19 mouse cellular contexts compared by ENCODE assay signal in genomic region chr16:30646856-30647255, GRCm38 (mm10). TPM values are rescaled to one million over a fixed set of nuclear protein-coding genes. Genes with fewer than 3 reads are reported as not detected.
DNase-seq lines count a peak whose midpoint lies in the region; ATAC-seq and TF ChIP-seq lines count a peak whose summit lies in the region.
"Had no signal": no experiment of that assay in that cellular context is flagged by ENCODE, and none has a peak within 500 bp of the region (broad histone marks: within the 10 kb centered on the region; RNA-seq: fewer than 3 reads in every experiment).

No protein-coding gene starts in this region.

- 61% methylated on average over 3 of the region's 3 CpGs for WGBS in kidney, embryonic 16.5 days

- TF ChIP-seq EP300 in CH12.LX (IDR thresholded peaks at IDR 0.05; ENCODE audit: low read length): no peak
- peak; percentile 86 for TF ChIP-seq EP300 in ES-Bruce4 (IDR thresholded peaks at IDR 0.05; ENCODE audit: insufficient read depth, low read depth, low read length)

- no peak overlapping the region for H3K9ac ChIP-seq in kidney, embryonic 16.5 days (replicated peaks; ENCODE audit: low read length)
- H3K9ac ChIP-seq in CH12.LX (ENCODE audit: insufficient read depth, low read depth) (no peak overlapping the region), ES-Bruce4 (ENCODE audit: low read depth, poor library complexity, severe bottlenecking) (no peak overlapping the region)
- H3K9ac ChIP-seq: forebrain, embryonic 13.5 days; forebrain, postnatal 0 days; hindbrain, embryonic 12.5 days; hindbrain, embryonic 15.5 days had no signal

- TF ChIP-seq CTCF in CH12.LX (conservative IDR thresholded peaks at IDR 0.05 in 1 of 2, IDR thresholded peaks at IDR 0.05 in 1 of 2; ENCODE audit: low read depth in 2 of 2, low read length in 2 of 2) (no peak), ES-Bruce4 (IDR thresholded peaks at IDR 0.05; ENCODE audit: low read depth, low read length) (no peak)

- TF ChIP-seq POLR2A in CH12.LX (IDR thresholded peaks at IDR 0.05; ENCODE audit: low read depth, low read length) (no peak), ES-Bruce4 (IDR thresholded peaks at IDR 0.05; ENCODE audit: insufficient read depth, low read length) (no peak)

- H3K4me1 ChIP-seq in kidney, embryonic 16.5 days (ENCODE audit: insufficient read depth, low read length): peaks cover 15% of the 10 kb centered on the region
- peaks cover 23 to 59% of the 10 kb centered on the region in 2 experiments for H3K4me1 ChIP-seq in CH12.LX (ENCODE audit: control insufficient read depth in 1 of 2, insufficient read depth in 2 of 2)
- H3K4me1 ChIP-seq in ES-Bruce4 (ENCODE audit: control insufficient read depth, insufficient read depth, low read length): peaks cover 3% of the 10 kb centered on the region
- H3K4me1 ChIP-seq: forebrain, embryonic 13.5 days; hindbrain, embryonic 15.5 days had no signal

- H3K4me2 ChIP-seq in kidney, embryonic 16.5 days (replicated peaks; ENCODE audit: low read depth, low read length): no peak overlapping the region
- no peak overlapping the region for H3K4me2 ChIP-seq in CH12.LX (ENCODE audit: insufficient read depth, low read depth, poor library complexity, severe bottlenecking)
- H3K4me2 ChIP-seq: forebrain, embryonic 13.5 days; heart, embryonic 11.5 days; hindbrain, embryonic 12.5 days; hindbrain, embryonic 15.5 days had no signal

- H3K27ac ChIP-seq in kidney, embryonic 16.5 days (ENCODE audit: low read length): no peak overlapping the region
- H3K27ac ChIP-seq in CH12.LX (ENCODE audit: insufficient read depth, low read depth): no peak overlapping the region
- no peak overlapping the region for H3K27ac ChIP-seq in ES-Bruce4 (ENCODE audit: insufficient read depth, low read length)
- H3K27ac ChIP-seq: forebrain, embryonic 10.5 days; forebrain, embryonic 13.5 days; gastrocnemius, adult 2 months; hindbrain, embryonic 12.5 days; hindbrain, embryonic 15.5 days had no signal

- TF ChIP-seq RAD21 in CH12.LX (IDR thresholded peaks at IDR 0.05; ENCODE audit: low read depth, low read length): no peak

- ATAC-seq in kidney, embryonic 16.5 days (ENCODE audit: low FRiP score, low TSS enrichment): 0 out of 2 replicates have a peak, but pooled peaks have one; percentile 27
- ATAC-seq: activated CD4-positive, CD25-positive, alpha-beta regulatory T cell, adult 4 months; forebrain, embryonic 13.5 days; forebrain, postnatal 0 days had no signal

- no peak overlapping the region for H3K4me3 ChIP-seq in kidney, embryonic 16.5 days (ENCODE audit: low read length)
- no peak overlapping the region for H3K4me3 ChIP-seq in CH12.LX (replicated peaks in 1 of 3; ENCODE audit: low read depth in 2 of 3, low read length in 2 of 3, poor library complexity in 1 of 3)
- no peak overlapping the region for H3K4me3 ChIP-seq in ES-Bruce4 (ENCODE audit: low read depth, low read length)
- H3K4me3 ChIP-seq: forebrain, embryonic 10.5 days; forebrain, embryonic 13.5 days; gastrocnemius, adult 2 months; hindbrain, embryonic 12.5 days; hindbrain, embryonic 15.5 days had no signal

- no peaks in the 10 kb centered on the region for H3K79me2 ChIP-seq in CH12.LX (replicated peaks; ENCODE audit: control insufficient read depth, extremely low read depth, insufficient read depth, poor library complexity, severe bottlenecking)

- DNase-seq in kidney, postnatal 25 days: no peak
- DNase-seq in CH12.LX (ENCODE audit: extremely low read depth) (peak; percentile 72), R1 (ENCODE audit: low read depth, low spot score) (peak; percentile 20)
- no peak for DNase-seq in layer of hippocampus, adult 9-10 months (ENCODE audit: low spot score)
- no peak for DNase-seq in adrenal gland, postnatal 14 days
- DNase-seq: adrenal gland, adult 8-10 months; adrenal gland, postnatal 36 days; forebrain, postnatal 0 days; gastrocnemius, adult 2 months; gastrocnemius, postnatal 14 days; heart, adult 11 months had no signal

- H3K9me3 ChIP-seq in kidney, embryonic 16.5 days (ENCODE audit: low read length): peaks cover 7% of the 10 kb centered on the region; the same call in 1 of the 2 replicates
- H3K9me3 ChIP-seq in CH12.LX (replicated peaks; ENCODE audit: low read length) (peaks cover 31% of the 10 kb centered on the region), ES-Bruce4 (replicated peaks; ENCODE audit: control insufficient read depth, insufficient read depth, low read length, poor library complexity, severe bottlenecking) (peaks cover 21% of the 10 kb centered on the region)

- H3K36me3 ChIP-seq in kidney, embryonic 16.5 days (ENCODE audit: insufficient read depth, low read length): no peaks in the 10 kb centered on the region
- no peaks in the 10 kb centered on the region for H3K36me3 ChIP-seq in CH12.LX (replicated peaks in 1 of 2; ENCODE audit: control insufficient read depth in 1 of 2, insufficient read depth in 1 of 2, low read length in 1 of 2)
- no peaks in the 10 kb centered on the region for H3K36me3 ChIP-seq in ES-Bruce4 (ENCODE audit: control insufficient read depth, insufficient read depth, low read length, poor library complexity, severe bottlenecking)
- H3K36me3 ChIP-seq: forebrain, embryonic 10.5 days; hindbrain, embryonic 12.5 days; hindbrain, embryonic 15.5 days had no signal

- H3K27me3 ChIP-seq in kidney, embryonic 16.5 days (ENCODE audit: insufficient read depth, low read length): no peaks in the 10 kb centered on the region
- H3K27me3 ChIP-seq in CH12.LX (replicated peaks) (no peaks in the 10 kb centered on the region), ES-Bruce4 (ENCODE audit: control insufficient read depth, insufficient read depth, low read length, poor library complexity, severe bottlenecking) (no peaks in the 10 kb centered on the region)
- H3K27me3 ChIP-seq: forebrain, embryonic 13.5 days; hindbrain, embryonic 12.5 days; hindbrain, embryonic 15.5 days had no signal

- dilution Hi-C loops in CH12.LX (cut with MboI; ENCODE audit: extremely low pct_ligation_motif_present, extremely low pct_unique_long_range_greater_than_20kb, low sequenced_read_pairs): no loop called here

- in situ Hi-C loops in CH12.LX (cut with MboI; ENCODE audit: low pct_ligation_motif_present, low pct_unique_long_range_greater_than_20kb, low sequenced_read_pairs): no loop called here

TF ChIP-seq in CH12.LX, 34 proteins besides CTCF, POLR2A, EP300 and RAD21:
- TF ChIP-seq TCF12 (IDR thresholded peaks at IDR 0.05; ENCODE audit: low read depth, low read length): 0 out of 2 replicates have a peak, but pooled peaks have one; percentile 15
- TF ChIP-seq HCFC1 (IDR thresholded peaks at IDR 0.05; ENCODE audit: low read depth, low read length): no peak
- TF ChIP-seq ETS1 (conservative IDR thresholded peaks at IDR 0.05; ENCODE audit: low read depth, low read length): 0 out of 2 replicates have a peak, but pooled peaks have one; percentile 9

RNA-seq across cellular contexts. Expression of gene Fam43a, which starts 47.3 kb away (rescaled TPM):
- 25.2 and 26.0 TPM in 2 replicates for polyA plus RNA-seq in kidney, embryonic 16.5 days (2015; fragmentation: Nextera tagmentation; extraction: Ambion mirVana)
- total RNA-seq in CH12.LX (2012; rRNA removed) (82.2 and 106 TPM in 2 replicates), CH12.LX (2014; rRNA removed) (77.1 and 82.1 TPM in 2 replicates)
- polyA plus RNA-seq in CH12.LX (2012; ENCODE audit: insufficient read length, low read depth) (106 and 121 TPM in 2 replicates), ES-Bruce4 (2011; ENCODE audit: insufficient read depth, insufficient read length, low read depth, missing spikeins) (14.2 and 15.8 TPM in 2 replicates)
- total RNA-seq in adrenal gland, postnatal 14 days (2021): 33.6 and 48.4 TPM in 2 replicates

RNA-seq across cellular contexts. Expression of gene Lsg1, which starts 59.5 kb away (rescaled TPM):
- 62.2 and 69.0 TPM in 2 replicates for polyA plus RNA-seq in kidney, embryonic 16.5 days (2015; fragmentation: Nextera tagmentation; extraction: Ambion mirVana)
- 58.4 and 70.8 TPM in 2 replicates for total RNA-seq in CH12.LX (2012; rRNA removed)
- total RNA-seq in CH12.LX (2014; rRNA removed): 94.7 and 106 TPM in 2 replicates
- 189 and 261 TPM in 2 replicates for polyA plus RNA-seq in CH12.LX (2012; ENCODE audit: insufficient read length, low read depth)
- polyA plus RNA-seq in ES-Bruce4 (2011; ENCODE audit: insufficient read depth, insufficient read length, low read depth, missing spikeins): 70.9 and 73.3 TPM in 2 replicates
- 31.0 and 33.2 TPM in 2 replicates for total RNA-seq in adrenal gland, postnatal 14 days (2021)

Comparison
In these comparisons a context has a peak if more than half of its experiments do, and no peak if none do; other contexts are left out.
1. DNase-seq: peak in CH12.LX (single experiment) and R1 (single experiment); none in kidney, postnatal 25 days (0 of 2), layer of hippocampus, adult 9-10 months (single experiment) and adrenal gland, postnatal 14 days (single experiment).